Mouse (Mus musculus) layer of hippocampus, postnatal 25 days (tissue): ENCODE measurements around the gene Scube2. TPM values are rescaled to one million over a fixed set of nuclear protein-coding genes. Genes with fewer than 3 reads are reported as not detected.

Source experiments
- total RNA-seq, 2 experiments: library from RNA; stranded (reverse); gene quantifications; 2 replicates each; pipeline ENCODE4 v1.2.3; 2021

The Scube2 gene
- total RNA-seq, 2 experiments from 2014 or later, result 0.84 to 0.94 TPM

Other genes with a start within 250 kb of the Scube2 start
- 10 to 100 TPM; 35.3 to 41.7 TPM for gene St5, start 162.1 kb downstream of the Scube2 start, total RNA-seq
- gene Akip1, start 162.0 kb downstream of the Scube2 start, total RNA-seq, result 1 to 10 TPM; 4.1 to 7.2 TPM
- not detected for gene BC051019, start 141.8 kb downstream of the Scube2 start, total RNA-seq
- not detected for gene Ascl3, start 134.0 kb downstream of the Scube2 start, total RNA-seq
- gene Tmem9b, start 112.8 kb downstream of the Scube2 start, total RNA-seq, result 100 to 1,000 TPM; 100 to 109 TPM
- gene Nrip3, start 83.7 kb downstream of the Scube2 start, total RNA-seq, result 100 to 1,000 TPM; 194 to 212 TPM
- gene Dennd5a, start 94.8 kb upstream of the Scube2 start, total RNA-seq, result 100 to 1,000 TPM; 214 to 220 TPM
- 10 to 100 TPM; 48.6 to 49.9 TPM for gene Tmem41b, start 121.2 kb upstream of the Scube2 start, total RNA-seq
- 100 to 1,000 TPM in 1 of 2 experiments, 10 to 100 TPM in 1; 99.5 to 104 TPM for gene Ipo7, start 152.6 kb upstream of the Scube2 start, total RNA-seq
- 10 to 100 TPM; 11.1 to 12.0 TPM for gene Zfp143, start 195.5 kb upstream of the Scube2 start, total RNA-seq